Mouse (Mus musculus) kidney, postnatal 25 days (tissue): ENCODE data around the gene Gopc.
"Not testable (repeated sequence)": the region's sequence is repeated elsewhere in the genome, so short reads cannot be mapped to it uniquely, and the experiment has no call there.

Source experiments
- DNase-seq, 2 experiments: peaks; one replicate each; pipeline ENCODE4 v3.0.0; 2021; ENCODE audit warnings: mixed read lengths in 2 of 2

Gene Gopc

GRCm38 (mm10) chr10:52295934-52296333 is 86.0 kb downstream of the Gopc start:
- no peak for DNase-seq

GRCm38 (mm10) chr10:52293921-52294577 is 87.9 kb downstream of the Gopc start:
- DNase-seq, result no peak

GRCm38 (mm10) chr10:52292391-52292790 is 89.5 kb downstream of the Gopc start:
- DNase-seq, result not testable (repeated sequence)

DNA sequence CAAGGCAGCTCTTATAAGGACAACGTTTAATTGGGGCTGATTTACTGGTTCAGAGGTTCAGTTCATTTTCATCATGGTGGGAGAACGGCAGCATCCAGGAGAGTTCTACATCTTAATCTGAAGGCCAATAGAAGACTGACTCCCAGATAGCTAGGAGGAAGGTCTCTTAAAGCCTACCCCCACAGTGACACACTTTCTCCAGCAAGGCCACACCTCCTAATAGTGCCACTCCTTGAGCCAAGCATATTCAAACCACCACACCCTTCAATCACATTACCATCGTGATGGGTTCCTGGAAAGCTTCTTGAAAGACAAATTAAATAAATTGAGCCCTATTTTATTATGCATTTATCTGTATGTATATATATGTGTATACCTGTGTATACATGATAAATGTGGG is 92.7 kb downstream of the Gopc start:
- no peak for DNase-seq

GRCm38 (mm10) chr10:52287852-52288533 is 93.9 kb downstream of the Gopc start:
- DNase-seq, result no peak
